Mouse (Mus musculus): ENCODE data around the gene Sipa1l2. TPM values are rescaled to one million over a fixed set of nuclear protein-coding genes. Genes with fewer than 3 reads are reported as not detected.

The Sipa1l2 gene
- polyA plus RNA-seq, 1 experiment from 2014 or later: 12.7 TPM

DNA sequence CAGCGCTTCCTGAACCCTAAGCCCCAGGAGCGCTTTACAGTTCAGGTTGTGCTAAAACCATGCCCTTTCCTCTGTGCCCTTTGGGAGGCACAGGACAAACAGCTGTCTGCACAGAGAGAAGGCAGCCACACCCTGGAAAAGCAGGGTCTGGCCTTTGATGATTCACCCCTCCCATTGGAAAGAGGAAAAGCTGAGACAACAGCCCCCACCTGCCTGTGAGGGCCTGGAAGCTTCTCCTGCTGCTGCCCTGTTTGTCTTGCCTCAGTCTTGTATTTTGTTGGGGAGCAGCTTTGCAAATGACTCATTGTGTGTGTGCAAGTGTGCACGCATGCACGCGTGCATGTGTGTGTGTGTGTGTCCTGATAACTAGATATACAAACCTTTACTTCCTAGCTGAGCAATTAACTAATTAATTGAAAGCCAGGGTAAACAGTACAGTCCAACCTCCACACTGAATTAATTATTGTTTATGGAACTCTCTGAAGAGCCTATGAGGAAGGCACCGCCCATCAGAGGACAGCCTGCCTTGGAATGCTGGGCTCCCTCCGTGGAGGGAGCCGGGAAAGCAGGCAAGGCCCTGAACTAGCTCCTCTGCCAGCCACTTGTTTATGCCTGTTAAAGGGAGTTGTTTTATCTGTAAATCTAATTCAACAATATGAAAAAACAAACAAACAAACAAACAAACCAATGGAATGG is 35.4 kb upstream of the Sipa1l2 start:
- no peak overlapping the region for H3K4me3 ChIP-seq
- no peak overlapping the region for H3K4me2 ChIP-seq
- no peak for ATAC-seq (ENCODE audit: insufficient number of reproducible peaks, low FRiP score, low TSS enrichment, low read depth)
- no peaks in the 10 kb centered on the region for H3K36me3 ChIP-seq
- H3K4me1 ChIP-seq: peaks cover 9% of the 10 kb centered on the region; the same call in 1 of the 2 replicates
- H3K27ac ChIP-seq: no peak overlapping the region; the same call in 1 of the 2 replicates
- no peak overlapping the region for H3K9ac ChIP-seq
- no peaks in the 10 kb centered on the region for H3K9me3 ChIP-seq
- WGBS: 62% methylated on average over 8 of the region's 8 CpGs
- H3K27me3 ChIP-seq: no peaks in the 10 kb centered on the region

DNA sequence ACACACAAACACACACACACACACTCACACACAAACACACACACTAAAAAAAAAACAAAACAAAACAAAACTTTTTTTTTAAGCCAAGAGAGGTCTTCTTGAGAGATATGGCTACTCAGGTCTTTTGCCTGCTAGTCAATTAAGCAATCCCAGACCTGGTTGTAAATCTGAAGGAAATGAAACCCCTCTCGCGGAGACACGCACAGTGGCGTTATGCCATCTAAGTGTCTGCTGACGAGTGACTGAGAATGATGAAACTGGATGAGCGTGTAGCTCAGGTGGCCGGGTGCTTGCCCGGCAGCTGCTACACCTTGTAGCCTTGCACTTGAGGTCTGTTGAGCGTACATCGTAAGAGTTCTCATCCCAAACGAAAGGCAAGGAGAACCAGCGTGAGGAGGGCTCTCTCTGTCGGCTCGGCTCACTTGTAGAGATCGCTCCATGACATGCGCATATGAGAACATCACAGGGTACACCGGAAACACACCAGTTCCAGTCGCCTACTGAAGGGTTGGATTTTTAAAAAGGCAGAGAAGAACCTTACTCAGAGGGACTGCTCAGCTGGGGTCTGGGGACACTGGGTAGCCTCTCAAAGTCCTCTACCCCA is 34.7 kb upstream of the Sipa1l2 start:
- Histone ChIP-seq H3K4me1 (peaks cover 9% of the 10 kb centered on the region; the same call in 1 of the 2 replicates), H3K9ac (no peak overlapping the region), H3K36me3 (no peaks in the 10 kb centered on the region), H3K27ac (no peak overlapping the region), H3K4me3 (no peak overlapping the region), H3K4me2 (no peak overlapping the region), H3K9me3 (no peaks in the 10 kb centered on the region), H3K27me3 (no peaks in the 10 kb centered on the region)
- ATAC-seq (ENCODE audit: insufficient number of reproducible peaks, low FRiP score, low TSS enrichment, low read depth): no peak
- WGBS: 68% methylated on average over 18 of the region's 18 CpGs

DNA sequence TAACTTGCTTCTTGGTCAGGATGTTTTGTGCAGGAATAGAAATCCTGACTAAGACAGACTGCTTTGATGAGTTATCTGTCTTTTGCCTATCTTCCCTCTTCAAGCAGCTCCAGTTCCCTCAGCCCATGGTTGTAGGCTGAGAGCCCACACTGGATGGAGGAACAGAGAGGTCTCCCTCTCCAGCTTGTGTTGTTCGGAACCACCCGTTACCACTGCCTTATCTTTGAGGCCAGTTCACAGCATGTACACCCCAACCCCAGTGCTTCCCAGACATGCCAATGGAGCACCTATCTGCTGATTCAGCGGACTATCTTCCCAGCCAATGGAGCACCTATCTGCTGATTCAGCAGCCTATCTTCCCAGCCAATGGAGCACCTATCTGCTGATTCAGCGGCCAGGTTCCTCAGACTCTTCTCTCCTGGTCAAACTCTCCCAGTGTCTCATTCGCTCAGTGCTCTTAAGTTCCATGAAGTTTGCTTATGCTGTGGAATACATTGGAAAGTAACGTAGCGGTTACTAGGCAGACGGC is 33.8 kb upstream of the Sipa1l2 start:
- no peak overlapping the region for H3K4me2 ChIP-seq
- H3K9ac ChIP-seq: no peak overlapping the region
- H3K27me3 ChIP-seq: no peaks in the 10 kb centered on the region
- no peak overlapping the region for H3K27ac ChIP-seq
- no peak for ATAC-seq (ENCODE audit: insufficient number of reproducible peaks, low FRiP score, low TSS enrichment, low read depth)
- no peaks in the 10 kb centered on the region for H3K36me3 ChIP-seq
- WGBS: 94% methylated on average over 8 of the region's 8 CpGs
- peaks cover 9% of the 10 kb centered on the region; the same call in 1 of the 2 replicates for H3K4me1 ChIP-seq
- no peaks in the 10 kb centered on the region for H3K9me3 ChIP-seq
- no peak overlapping the region for H3K4me3 ChIP-seq

DNA sequence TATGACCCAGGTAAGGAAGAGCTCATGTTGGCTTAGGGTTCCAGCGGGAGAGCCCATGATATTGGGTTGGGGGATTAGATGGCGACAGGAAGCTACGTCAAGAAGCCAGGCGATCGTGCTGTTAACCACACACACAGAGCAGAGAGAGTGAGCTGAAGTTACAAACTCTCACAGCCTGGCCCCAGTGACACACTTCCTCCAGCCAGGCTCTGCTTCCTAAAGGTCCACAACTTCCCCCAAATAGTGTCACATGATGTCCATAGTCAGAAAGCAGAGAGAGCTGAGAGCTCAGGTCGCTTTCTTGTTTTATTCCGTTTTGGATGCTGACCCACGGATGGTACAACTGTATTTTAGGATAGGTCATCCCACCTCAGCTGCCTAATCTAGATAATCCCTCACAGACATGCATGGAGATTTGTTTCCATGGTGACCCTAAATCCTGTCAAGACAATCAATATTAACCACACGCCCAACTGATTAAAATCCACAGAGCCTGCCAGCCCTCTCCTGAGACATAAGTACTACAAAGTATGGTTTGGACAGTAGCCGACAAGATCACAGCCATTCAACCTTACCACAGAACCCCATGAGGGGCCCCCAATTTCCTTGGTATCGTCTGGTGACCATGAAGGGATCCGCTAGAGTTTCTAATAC is 30.6 kb upstream of the Sipa1l2 start:
- Histone ChIP-seq H3K27me3 (no peaks in the 10 kb centered on the region), H3K9me3 (no peaks in the 10 kb centered on the region), H3K36me3 (no peaks in the 10 kb centered on the region), H3K4me1 (peaks cover 21% of the 10 kb centered on the region), H3K9ac (no peak overlapping the region), H3K4me2 (no peak overlapping the region), H3K4me3 (no peak overlapping the region), H3K27ac (no peak overlapping the region)
- no peak for ATAC-seq (ENCODE audit: insufficient number of reproducible peaks, low FRiP score, low TSS enrichment, low read depth)
- WGBS: 70% methylated on average over 12 of the region's 12 CpGs

DNA sequence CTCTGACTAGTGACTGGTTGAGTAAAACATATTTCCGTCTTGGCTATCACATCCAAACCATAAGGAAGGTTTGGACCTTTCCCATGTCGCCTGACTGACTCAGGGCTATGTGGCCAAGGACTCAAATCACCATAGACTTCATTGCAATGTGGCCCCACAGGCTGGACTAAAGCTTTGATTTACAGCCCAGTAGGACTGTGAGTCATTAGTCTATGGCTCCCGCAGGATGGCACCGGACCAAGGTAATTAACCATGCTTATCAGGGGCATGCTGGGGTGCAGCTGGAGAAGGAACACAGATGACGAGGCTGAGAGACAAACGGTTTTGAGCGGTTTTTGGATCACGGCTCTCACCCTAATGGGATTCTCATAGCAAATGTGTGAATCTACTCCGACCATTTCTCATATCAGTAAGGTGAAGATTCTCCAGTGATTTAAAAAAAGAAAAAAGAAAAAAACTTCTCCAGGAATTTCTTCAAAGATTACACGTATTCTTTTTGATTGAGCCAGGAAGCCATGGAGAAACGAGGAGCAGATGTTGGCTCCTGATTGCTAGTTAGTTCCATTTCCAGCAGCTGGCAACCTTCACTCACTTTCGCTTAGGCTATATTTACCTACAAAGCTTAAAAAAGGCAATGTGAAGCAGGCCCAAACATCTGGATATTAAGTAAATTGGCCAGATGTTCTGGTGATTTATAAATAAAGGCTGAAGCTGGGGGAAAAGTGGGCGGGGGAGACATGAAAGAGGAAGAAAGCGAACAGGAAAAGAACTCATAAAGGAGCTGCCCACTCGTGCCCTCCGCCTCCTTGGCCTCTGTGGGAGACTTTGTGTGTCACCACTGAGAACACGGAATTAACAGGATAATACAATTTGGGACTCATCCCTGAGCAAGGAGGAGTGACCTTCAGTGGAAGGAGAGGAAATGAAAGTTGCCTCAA is 26.2 kb upstream of the Sipa1l2 start:
- peaks cover 27% of the 10 kb centered on the region for H3K4me1 ChIP-seq
- WGBS: 15% methylated on average over 17 of the region's 17 CpGs
- peak overlapping the region; percentile 25; the same call in 1 of the 2 replicates for H3K4me2 ChIP-seq
- H3K27ac ChIP-seq: 0 out of 2 replicates have a peak overlapping the region, but pooled peaks have one; percentile 59
- H3K27me3 ChIP-seq: no peaks in the 10 kb centered on the region
- no peak for ATAC-seq (ENCODE audit: insufficient number of reproducible peaks, low FRiP score, low TSS enrichment, low read depth)
- H3K9me3 ChIP-seq: no peaks in the 10 kb centered on the region
- no peaks in the 10 kb centered on the region for H3K36me3 ChIP-seq
- no peak overlapping the region for H3K9ac ChIP-seq
- H3K4me3 ChIP-seq: no peak overlapping the region

DNA sequence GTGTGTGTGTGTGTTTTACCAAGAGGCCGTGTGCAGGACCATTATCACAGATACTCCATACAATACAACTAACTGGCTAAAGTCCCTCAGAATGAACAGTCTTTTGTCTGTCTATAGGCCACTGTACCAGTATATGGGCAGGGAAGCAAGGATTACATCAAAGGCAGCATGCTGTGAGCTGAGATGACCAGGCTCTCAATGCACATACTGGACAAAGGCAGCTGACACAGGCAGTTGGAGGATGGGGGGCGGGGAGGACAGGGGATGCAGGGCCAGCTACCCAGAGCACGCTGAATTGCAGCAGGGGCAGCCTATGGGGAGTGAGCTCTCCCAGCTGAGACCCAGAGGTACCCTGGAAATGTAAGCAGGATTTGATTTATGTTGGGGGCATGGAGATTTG is 20.8 kb upstream of the Sipa1l2 start:
- no peak for ATAC-seq (ENCODE audit: insufficient number of reproducible peaks, low FRiP score, low TSS enrichment, low read depth)
- H3K4me3 ChIP-seq: no peak overlapping the region
- no peak overlapping the region for H3K9ac ChIP-seq
- 40% methylated on average over 3 of the region's 3 CpGs for WGBS
- H3K4me2 ChIP-seq: no peak overlapping the region
- peaks cover 20% of the 10 kb centered on the region for H3K4me1 ChIP-seq
- H3K27me3 ChIP-seq: no peaks in the 10 kb centered on the region
- H3K27ac ChIP-seq: no peak overlapping the region
- H3K36me3 ChIP-seq: no peaks in the 10 kb centered on the region
- H3K9me3 ChIP-seq: no peaks in the 10 kb centered on the region

DNA sequence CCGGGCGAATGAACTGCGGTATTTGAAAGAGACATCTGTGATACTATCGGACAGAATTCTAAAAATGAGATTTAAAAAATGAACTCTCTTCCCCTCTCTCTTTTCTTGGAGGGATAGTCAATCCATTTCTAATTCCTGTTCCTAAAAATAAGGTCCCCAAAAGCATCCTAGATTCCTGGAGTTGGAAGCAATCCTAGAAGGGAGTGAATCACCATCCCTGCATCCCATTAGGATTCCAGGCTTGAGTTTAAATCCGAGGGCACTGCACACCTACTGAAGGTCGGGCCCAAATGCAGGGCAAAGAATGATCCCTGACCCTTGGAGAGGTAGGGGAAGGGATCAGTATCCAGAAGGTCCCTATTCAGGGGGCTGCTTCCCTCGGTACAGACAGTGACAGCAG is 17.0 kb upstream of the Sipa1l2 start:
- Histone ChIP-seq H3K36me3 (no peaks in the 10 kb centered on the region), H3K4me2 (no peak overlapping the region), H3K4me1 (peaks cover 17% of the 10 kb centered on the region), H3K9ac (no peak overlapping the region), H3K27ac (no peak overlapping the region), H3K4me3 (no peak overlapping the region), H3K9me3 (no peaks in the 10 kb centered on the region), H3K27me3 (no peaks in the 10 kb centered on the region)
- WGBS: 82% methylated on average over 7 of the region's 7 CpGs
- ATAC-seq (ENCODE audit: insufficient number of reproducible peaks, low FRiP score, low TSS enrichment, low read depth): no peak

DNA sequence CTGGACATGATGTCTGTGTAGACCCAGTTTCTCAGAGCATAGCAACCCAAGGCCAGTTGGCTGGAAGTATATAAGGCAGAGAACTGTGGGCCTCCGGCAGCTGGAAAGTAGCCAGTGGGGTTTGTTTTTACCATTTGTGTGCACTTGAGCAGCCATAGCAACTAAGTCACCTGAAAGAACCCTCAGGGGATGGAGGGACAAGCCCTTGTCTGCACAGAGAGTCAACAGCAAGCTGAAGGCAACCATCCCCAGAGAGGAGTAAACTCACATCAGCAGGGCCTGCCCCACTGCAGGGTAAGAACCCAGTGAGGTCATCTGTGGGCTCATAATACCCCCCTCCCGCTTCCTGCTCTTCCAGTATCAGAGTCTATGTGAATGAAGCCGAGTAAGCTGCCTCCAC is 14.7 kb upstream of the Sipa1l2 start:
- WGBS: 57% methylated on average over 3 of the region's 3 CpGs
- no peak overlapping the region for H3K9ac ChIP-seq
- no peaks in the 10 kb centered on the region for H3K36me3 ChIP-seq
- ATAC-seq (ENCODE audit: insufficient number of reproducible peaks, low FRiP score, low TSS enrichment, low read depth): no peak
- H3K9me3 ChIP-seq: no peaks in the 10 kb centered on the region
- no peak overlapping the region for H3K4me3 ChIP-seq
- 0 out of 2 replicates have a peak, but pooled peaks cover 7% of the 10 kb centered on the region for H3K4me1 ChIP-seq
- H3K27ac ChIP-seq: no peak overlapping the region
- no peak overlapping the region for H3K4me2 ChIP-seq
- H3K27me3 ChIP-seq: no peaks in the 10 kb centered on the region

DNA sequence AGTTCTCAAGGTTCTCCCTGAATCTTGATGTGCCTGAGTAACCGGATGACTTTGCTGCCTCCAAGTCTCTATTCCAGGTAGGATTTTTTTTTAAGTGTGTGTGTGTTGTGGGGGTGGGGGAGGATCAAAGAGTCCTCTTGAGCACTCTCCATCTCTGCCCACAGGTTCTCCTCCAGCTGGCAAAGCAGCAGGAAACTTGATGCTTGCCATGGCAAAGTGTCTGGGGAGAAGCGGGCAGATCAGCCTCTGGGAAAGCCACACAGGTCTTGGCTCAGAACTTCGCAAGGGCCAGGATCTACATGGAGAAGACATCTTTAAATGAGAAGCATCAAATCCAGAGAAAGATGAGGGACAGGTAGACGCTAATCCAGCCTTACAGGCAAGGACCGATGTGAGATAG is 10.8 kb upstream of the Sipa1l2 start:
- 83% methylated on average over 5 of the region's 5 CpGs for WGBS
- ATAC-seq (ENCODE audit: insufficient number of reproducible peaks, low FRiP score, low TSS enrichment, low read depth): no peak

DNA sequence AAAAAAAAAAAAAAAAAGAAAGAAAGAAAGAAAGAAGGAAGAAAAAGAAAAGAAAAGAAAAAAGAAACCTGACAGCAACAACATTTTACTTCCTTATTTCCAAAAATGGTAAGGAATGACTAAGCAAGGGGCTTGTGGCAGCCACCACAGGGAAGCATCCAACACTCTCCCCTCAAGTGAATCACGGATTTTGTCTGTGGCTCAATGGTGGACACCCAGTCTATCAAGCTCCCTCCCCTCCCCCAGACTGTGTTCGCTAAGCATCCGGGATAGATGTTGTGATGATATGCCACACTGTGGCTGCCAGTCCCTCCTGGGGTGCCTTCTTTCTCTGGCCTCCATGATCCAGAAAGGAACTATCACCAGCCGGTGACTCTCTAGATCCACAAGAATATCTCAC is 6.5 kb upstream of the Sipa1l2 start:
- Histone ChIP-seq H3K27ac (no peak overlapping the region), H3K4me2 (no peak overlapping the region), H3K27me3 (0 out of 2 replicates have a peak, but pooled peaks cover 5% of the 10 kb centered on the region), H3K4me1 (no peaks in the 10 kb centered on the region), H3K9ac (no peak overlapping the region), H3K36me3 (no peaks in the 10 kb centered on the region), H3K4me3 (no peak overlapping the region), H3K9me3 (no peaks in the 10 kb centered on the region)
- WGBS: 86% methylated on average over 4 of the region's 4 CpGs
- no peak for ATAC-seq (ENCODE audit: insufficient number of reproducible peaks, low FRiP score, low TSS enrichment, low read depth)

More for the DNA sequence above, 10.8 kb upstream of the Sipa1l2 start:
- Histone ChIP-seq H3K4me3 (no peak overlapping the region), H3K36me3 (no peaks in the 10 kb centered on the region), H3K4me2 (no peak overlapping the region), H3K4me1 (0 out of 2 replicates have a peak, but pooled peaks cover 7% of the 10 kb centered on the region), H3K27me3 (0 out of 2 replicates have a peak, but pooled peaks cover 3% of the 10 kb centered on the region), H3K9me3 (no peaks in the 10 kb centered on the region), H3K27ac (no peak overlapping the region), H3K9ac (no peak overlapping the region)

DNA sequence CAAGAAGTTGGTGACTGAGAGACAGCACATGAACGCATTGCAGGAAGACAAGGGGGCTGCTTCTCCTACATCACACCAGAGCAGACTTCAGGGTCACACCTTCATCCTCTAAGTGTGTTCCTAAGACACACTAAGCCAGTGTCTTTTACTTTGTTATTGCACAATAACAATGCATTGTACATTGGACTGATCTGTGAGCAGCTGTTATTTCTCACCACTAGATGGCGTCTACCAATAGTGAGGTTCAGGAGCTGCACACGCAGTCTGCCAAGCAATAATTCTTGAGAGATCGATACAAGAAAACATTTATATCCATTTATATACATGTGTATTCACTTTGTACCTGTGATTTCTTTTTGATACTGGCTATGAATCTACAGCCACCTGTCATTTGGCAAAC is 4.7 kb upstream of the Sipa1l2 start:
- no peak overlapping the region for H3K27ac ChIP-seq
- H3K4me2 ChIP-seq: no peak overlapping the region
- no peak for ATAC-seq (ENCODE audit: insufficient number of reproducible peaks, low FRiP score, low TSS enrichment, low read depth)
- H3K4me3 ChIP-seq: no peak overlapping the region
- H3K27me3 ChIP-seq: 0 out of 2 replicates have a peak, but pooled peaks cover 5% of the 10 kb centered on the region
- no peaks in the 10 kb centered on the region for H3K36me3 ChIP-seq
- WGBS: 23% methylated on average over 4 of the region's 4 CpGs
- no peaks in the 10 kb centered on the region for H3K9me3 ChIP-seq
- no peak overlapping the region for H3K9ac ChIP-seq
- peaks cover 12% of the 10 kb centered on the region for H3K4me1 ChIP-seq

Data from limb, embryonic 15.5 days (tissue).